Mouse (Mus musculus): ENCODE results near the gene Pard3. TPM values are rescaled to one million over a fixed set of nuclear protein-coding genes. Genes with fewer than 3 reads are reported as not detected.
A peak's percentile ranks its signal among the peaks of the same experiment; 100 is the strongest.

Pard3 gene
- polyA plus RNA-seq, 1 experiment from 2014 or later: 30.9 TPM

- 16% methylated on average over 7 of the region's 7 CpGs for WGBS
- H3K36me3 ChIP-seq (ENCODE audit: control insufficient read depth, insufficient read depth, low read length): no peaks in the 10 kb centered on the region
- no peaks in the 10 kb centered on the region for H3K9me3 ChIP-seq (ENCODE audit: control insufficient read depth, low read length)
- DNase-seq (ENCODE audit: low spot score): no peak
- no peak overlapping the region for H3K4me3 ChIP-seq (ENCODE audit: low read depth, low read length)
- peak; percentile 67 for ATAC-seq (ENCODE audit: low FRiP score)
- H3K27ac ChIP-seq (ENCODE audit: low read depth, low read length): peak overlapping the region; percentile 64; the same call in 1 of the 2 replicates
- peaks cover 2% of the 10 kb centered on the region; the same call in 1 of the 2 replicates for H3K4me1 ChIP-seq (replicated peaks; ENCODE audit: control insufficient read depth, insufficient read depth, low read length)
- H3K4me2 ChIP-seq (replicated peaks; ENCODE audit: low read depth, low read length): no peak overlapping the region
- no peak overlapping the region for H3K9ac ChIP-seq (ENCODE audit: low read depth, low read length)
- H3K27me3 ChIP-seq (ENCODE audit: control insufficient read depth, insufficient read depth, low read length): no peaks in the 10 kb centered on the region
Observed at GRCm38 (mm10) chr8:127500206-127500605, 436.5 kb downstream of the Pard3 start.

- no peak overlapping the region for H3K4me3 ChIP-seq (ENCODE audit: low read depth, low read length)
- no peak overlapping the region for H3K9ac ChIP-seq (ENCODE audit: low read depth, low read length)
- no peak for DNase-seq (ENCODE audit: low spot score)
- H3K9me3 ChIP-seq (ENCODE audit: control insufficient read depth, low read length): no peaks in the 10 kb centered on the region
- peaks cover 2% of the 10 kb centered on the region; the same call in 1 of the 2 replicates for H3K4me1 ChIP-seq (replicated peaks; ENCODE audit: control insufficient read depth, insufficient read depth, low read length)
- WGBS: 85% methylated on average over 1 of the region's 1 CpGs
- no peak overlapping the region for H3K27ac ChIP-seq (ENCODE audit: low read depth, low read length)
- no peaks in the 10 kb centered on the region for H3K27me3 ChIP-seq (ENCODE audit: control insufficient read depth, insufficient read depth, low read length)
- no peak for ATAC-seq (ENCODE audit: low FRiP score)
- no peak overlapping the region for H3K4me2 ChIP-seq (replicated peaks; ENCODE audit: low read depth, low read length)
- H3K36me3 ChIP-seq (ENCODE audit: control insufficient read depth, insufficient read depth, low read length): no peaks in the 10 kb centered on the region
Observed at GRCm38 (mm10) chr8:127501756-127502155, 438.1 kb downstream of the Pard3 start.

- Histone ChIP-seq H3K4me2 (replicated peaks; ENCODE audit: low read depth, low read length) (no peak overlapping the region), H3K4me3 (ENCODE audit: low read depth, low read length) (no peak overlapping the region), H3K9ac (ENCODE audit: low read depth, low read length) (no peak overlapping the region), H3K27me3 (ENCODE audit: control insufficient read depth, insufficient read depth, low read length) (no peaks in the 10 kb centered on the region), H3K36me3 (ENCODE audit: control insufficient read depth, insufficient read depth, low read length) (no peaks in the 10 kb centered on the region), H3K4me1 (replicated peaks; ENCODE audit: control insufficient read depth, insufficient read depth, low read length) (peaks cover 2% of the 10 kb centered on the region; the same call in 1 of the 2 replicates), H3K27ac (ENCODE audit: low read depth, low read length) (no peak overlapping the region), H3K9me3 (ENCODE audit: control insufficient read depth, low read length) (no peaks in the 10 kb centered on the region)
- ATAC-seq (ENCODE audit: low FRiP score): no peak
- DNase-seq (ENCODE audit: low spot score): no peak
- whole genome bisulfite sequencing: 94% methylated on average over 1 of the region's 1 CpGs
Observed at GRCm38 (mm10) chr8:127505286-127505685, 441.6 kb downstream of the Pard3 start.

- no peaks in the 10 kb centered on the region for H3K36me3 ChIP-seq (ENCODE audit: control insufficient read depth, insufficient read depth, low read length)
- 100% methylated on average over 1 of the region's 1 CpGs for WGBS
- ATAC-seq (ENCODE audit: low FRiP score) (no peak), DNase-seq (ENCODE audit: low spot score) (no peak)
- no peak overlapping the region for H3K4me3 ChIP-seq (ENCODE audit: low read depth, low read length)
- no peaks in the 10 kb centered on the region for H3K9me3 ChIP-seq (ENCODE audit: control insufficient read depth, low read length)
- no peaks in the 10 kb centered on the region for H3K4me1 ChIP-seq (replicated peaks; ENCODE audit: control insufficient read depth, insufficient read depth, low read length)
- H3K9ac ChIP-seq (ENCODE audit: low read depth, low read length): no peak overlapping the region
- no peak overlapping the region for H3K27ac ChIP-seq (ENCODE audit: low read depth, low read length)
- H3K4me2 ChIP-seq (replicated peaks; ENCODE audit: low read depth, low read length): no peak overlapping the region
- no peaks in the 10 kb centered on the region for H3K27me3 ChIP-seq (ENCODE audit: control insufficient read depth, insufficient read depth, low read length)
Observed at GRCm38 (mm10) chr8:127506336-127506735, 442.6 kb downstream of the Pard3 start.

GRCm38 (mm10) chr8:127511341-127511740 is 447.6 kb downstream of the Pard3 start:
- Histone ChIP-seq H3K9ac (ENCODE audit: low read depth, low read length) (no peak overlapping the region), H3K4me2 (replicated peaks; ENCODE audit: low read depth, low read length) (no peak overlapping the region), H3K27me3 (ENCODE audit: control insufficient read depth, insufficient read depth, low read length) (no peaks in the 10 kb centered on the region), H3K9me3 (ENCODE audit: control insufficient read depth, low read length) (no peaks in the 10 kb centered on the region), H3K36me3 (ENCODE audit: control insufficient read depth, insufficient read depth, low read length) (no peaks in the 10 kb centered on the region), H3K4me3 (ENCODE audit: low read depth, low read length) (no peak overlapping the region), H3K4me1 (replicated peaks; ENCODE audit: control insufficient read depth, insufficient read depth, low read length) (no peaks in the 10 kb centered on the region), H3K27ac (ENCODE audit: low read depth, low read length) (no peak overlapping the region)
- no peak for ATAC-seq (ENCODE audit: low FRiP score)
- DNase-seq (ENCODE audit: low spot score): no peak
- WGBS: 76% methylated on average over 1 of the region's 1 CpGs

GRCm38 (mm10) chr8:127512001-127512573 is 448.4 kb downstream of the Pard3 start:
- no peak for ATAC-seq (ENCODE audit: low FRiP score)
- Histone ChIP-seq H3K9ac (ENCODE audit: low read depth, low read length) (no peak overlapping the region), H3K4me1 (replicated peaks; ENCODE audit: control insufficient read depth, insufficient read depth, low read length) (no peaks in the 10 kb centered on the region), H3K36me3 (ENCODE audit: control insufficient read depth, insufficient read depth, low read length) (no peaks in the 10 kb centered on the region), H3K27ac (ENCODE audit: low read depth, low read length) (no peak overlapping the region), H3K4me3 (ENCODE audit: low read depth, low read length) (no peak overlapping the region), H3K27me3 (ENCODE audit: control insufficient read depth, insufficient read depth, low read length) (no peaks in the 10 kb centered on the region), H3K4me2 (replicated peaks; ENCODE audit: low read depth, low read length) (no peak overlapping the region), H3K9me3 (ENCODE audit: control insufficient read depth, low read length) (no peaks in the 10 kb centered on the region)
- DNase-seq (ENCODE audit: low spot score): no peak
- WGBS: 50% methylated on average over 1 of the region's 1 CpGs

- Histone ChIP-seq H3K4me3 (ENCODE audit: low read depth, low read length) (no peak overlapping the region), H3K27me3 (ENCODE audit: control insufficient read depth, insufficient read depth, low read length) (no peaks in the 10 kb centered on the region), H3K27ac (ENCODE audit: low read depth, low read length) (no peak overlapping the region), H3K4me2 (replicated peaks; ENCODE audit: low read depth, low read length) (no peak overlapping the region), H3K9me3 (ENCODE audit: control insufficient read depth, low read length) (no peaks in the 10 kb centered on the region), H3K9ac (ENCODE audit: low read depth, low read length) (no peak overlapping the region), H3K36me3 (ENCODE audit: control insufficient read depth, insufficient read depth, low read length) (no peaks in the 10 kb centered on the region), H3K4me1 (replicated peaks; ENCODE audit: control insufficient read depth, insufficient read depth, low read length) (no peaks in the 10 kb centered on the region)
- WGBS: 62% methylated on average over 4 of the region's 4 CpGs
- DNase-seq (ENCODE audit: low spot score) (no peak), ATAC-seq (ENCODE audit: low FRiP score) (no peak)
Observed at GRCm38 (mm10) chr8:127512580-127512979, 448.9 kb downstream of the Pard3 start.

- H3K27me3 ChIP-seq (ENCODE audit: control insufficient read depth, insufficient read depth, low read length): no peaks in the 10 kb centered on the region
- ATAC-seq (ENCODE audit: low FRiP score): no peak
- H3K9ac ChIP-seq (ENCODE audit: low read depth, low read length): no peak overlapping the region
- H3K9me3 ChIP-seq (ENCODE audit: control insufficient read depth, low read length): no peaks in the 10 kb centered on the region
- no peaks in the 10 kb centered on the region for H3K4me1 ChIP-seq (replicated peaks; ENCODE audit: control insufficient read depth, insufficient read depth, low read length)
- no peaks in the 10 kb centered on the region for H3K36me3 ChIP-seq (ENCODE audit: control insufficient read depth, insufficient read depth, low read length)
- WGBS: 82% methylated on average over 7 of the region's 7 CpGs
- H3K27ac ChIP-seq (ENCODE audit: low read depth, low read length): no peak overlapping the region
- no peak for DNase-seq (ENCODE audit: low spot score)
- no peak overlapping the region for H3K4me3 ChIP-seq (ENCODE audit: low read depth, low read length)
- H3K4me2 ChIP-seq (replicated peaks; ENCODE audit: low read depth, low read length): no peak overlapping the region
Observed at GRCm38 (mm10) chr8:127514810-127515735, 451.4 kb downstream of the Pard3 start.

- Histone ChIP-seq H3K27me3 (ENCODE audit: control insufficient read depth, insufficient read depth, low read length) (no peaks in the 10 kb centered on the region), H3K4me3 (ENCODE audit: low read depth, low read length) (no peak overlapping the region), H3K9ac (ENCODE audit: low read depth, low read length) (no peak overlapping the region), H3K9me3 (ENCODE audit: control insufficient read depth, low read length) (no peaks in the 10 kb centered on the region), H3K4me1 (replicated peaks; ENCODE audit: control insufficient read depth, insufficient read depth, low read length) (no peaks in the 10 kb centered on the region), H3K36me3 (ENCODE audit: control insufficient read depth, insufficient read depth, low read length) (no peaks in the 10 kb centered on the region), H3K27ac (ENCODE audit: low read depth, low read length) (no peak overlapping the region), H3K4me2 (replicated peaks; ENCODE audit: low read depth, low read length) (no peak overlapping the region)
- whole genome bisulfite sequencing: 66% methylated on average over 2 of the region's 2 CpGs
- ATAC-seq (ENCODE audit: low FRiP score): no peak
- no peak for DNase-seq (ENCODE audit: low spot score)
Observed at GRCm38 (mm10) chr8:127516043-127516442, 452.4 kb downstream of the Pard3 start.
